Mouse (Mus musculus): ENCODE measurements at regions not wholly inside any gene's neighbourhood (a gene's known extent, or its start where the extent isn't known, plus 50 kb on each side); places are given as distances from the start of the nearest gene placed in this dataset.
"Not testable (repeated sequence)": the region's sequence is repeated elsewhere in the genome, so short reads cannot be mapped to it uniquely, and the experiment has no call there.

- TF ChIP-seq CTCF (IDR thresholded peaks at IDR 0.05) = no peak
These were observed 112.9 kb downstream of the Kcns3 start for GRCm38 (mm10) chr12:11037951-11038350.

GRCm38 (mm10) chr12:11020571-11021545, 130.0 kb downstream of the Kcns3 start:
- H3K27ac ChIP-seq (ENCODE audit: low read depth, low read length) = no peak overlapping the region
- no peak for DNase-seq (ENCODE audit: low spot score)
- no peak for ATAC-seq (ENCODE audit: low FRiP score)
- H3K4me1 ChIP-seq (ENCODE audit: insufficient read depth, low read length) = no peaks in the 10 kb centered on the region
- H3K4me3 ChIP-seq (ENCODE audit: low read depth, low read length) = no peak overlapping the region
- H3K36me3 ChIP-seq (ENCODE audit: insufficient read depth, low read length) = no peaks in the 10 kb centered on the region
- WGBS = 94% methylated on average over 11 of the region's 11 CpGs
- H3K4me2 ChIP-seq (ENCODE audit: low read depth, low read length, poor library complexity, severe bottlenecking) = no peak overlapping the region
- H3K27me3 ChIP-seq (ENCODE audit: insufficient read depth, low read length) = no peaks in the 10 kb centered on the region
- no peak overlapping the region for H3K9ac ChIP-seq (replicated peaks; ENCODE audit: low read length, poor library complexity, severe bottlenecking)
- no peak for TF ChIP-seq CTCF (IDR thresholded peaks at IDR 0.05)
- H3K9me3 ChIP-seq (ENCODE audit: low read length) = no peaks in the 10 kb centered on the region

More at GRCm38 (mm10) chr12:11037951-11038350, 112.9 kb downstream of the Kcns3 start:
- H3K4me1 ChIP-seq (ENCODE audit: insufficient read depth, low read length) = no peaks in the 10 kb centered on the region
- H3K4me2 ChIP-seq (ENCODE audit: low read depth, low read length, poor library complexity, severe bottlenecking) = no peak overlapping the region
- no peaks in the 10 kb centered on the region for H3K27me3 ChIP-seq (ENCODE audit: insufficient read depth, low read length)
- H3K9ac ChIP-seq (replicated peaks; ENCODE audit: low read length, poor library complexity, severe bottlenecking) = no peak overlapping the region
- no peak overlapping the region for H3K27ac ChIP-seq (ENCODE audit: low read depth, low read length)
- whole genome bisulfite sequencing = 95% methylated on average over 4 of the region's 4 CpGs
- no peaks in the 10 kb centered on the region for H3K9me3 ChIP-seq (ENCODE audit: low read length)
- DNase-seq (ENCODE audit: low spot score) (no peak), ATAC-seq (ENCODE audit: low FRiP score) (no peak)
- H3K4me3 ChIP-seq (ENCODE audit: low read depth, low read length) = no peak overlapping the region
- no peaks in the 10 kb centered on the region for H3K36me3 ChIP-seq (ENCODE audit: insufficient read depth, low read length)

- 88% methylated on average over 1 of the region's 1 CpGs for WGBS
- ATAC-seq (ENCODE audit: low FRiP score) = no peak
- DNase-seq (ENCODE audit: low spot score) = no peak
These were observed 139.7 kb downstream of the Kcns3 start for GRCm38 (mm10) chr12:11011159-11011558.

GRCm38 (mm10) chr12:10984295-10984694, 166.6 kb downstream of the Kcns3 start:
- Histone ChIP-seq H3K9me3 (ENCODE audit: low read length) (no peaks in the 10 kb centered on the region), H3K27ac (ENCODE audit: low read depth, low read length) (no peak overlapping the region), H3K4me3 (ENCODE audit: low read depth, low read length) (no peak overlapping the region), H3K36me3 (ENCODE audit: insufficient read depth, low read length) (no peaks in the 10 kb centered on the region), H3K9ac (replicated peaks; ENCODE audit: low read length, poor library complexity, severe bottlenecking) (no peak overlapping the region), H3K27me3 (ENCODE audit: insufficient read depth, low read length) (no peaks in the 10 kb centered on the region), H3K4me2 (ENCODE audit: low read depth, low read length, poor library complexity, severe bottlenecking) (no peak overlapping the region), H3K4me1 (ENCODE audit: insufficient read depth, low read length) (no peaks in the 10 kb centered on the region)
- WGBS = 84% methylated on average over 3 of the region's 3 CpGs
- DNase-seq (ENCODE audit: low spot score) = no peak
- no peak for TF ChIP-seq CTCF (IDR thresholded peaks at IDR 0.05)
- ATAC-seq (ENCODE audit: low FRiP score) = no peak

More at GRCm38 (mm10) chr12:11011159-11011558, 139.7 kb downstream of the Kcns3 start:
- H3K4me1 ChIP-seq (ENCODE audit: insufficient read depth, low read length) = no peaks in the 10 kb centered on the region
- TF ChIP-seq CTCF (IDR thresholded peaks at IDR 0.05) = no peak
- no peak overlapping the region for H3K27ac ChIP-seq (ENCODE audit: low read depth, low read length)
- H3K4me2 ChIP-seq (ENCODE audit: low read depth, low read length, poor library complexity, severe bottlenecking) = no peak overlapping the region
- no peaks in the 10 kb centered on the region for H3K27me3 ChIP-seq (ENCODE audit: insufficient read depth, low read length)
- no peaks in the 10 kb centered on the region for H3K9me3 ChIP-seq (ENCODE audit: low read length)
- H3K36me3 ChIP-seq (ENCODE audit: insufficient read depth, low read length) = no peaks in the 10 kb centered on the region
- H3K9ac ChIP-seq (replicated peaks; ENCODE audit: low read length, poor library complexity, severe bottlenecking) = no peak overlapping the region
- no peak overlapping the region for H3K4me3 ChIP-seq (ENCODE audit: low read depth, low read length)

- DNase-seq (ENCODE audit: low spot score) (peak; percentile 12), ATAC-seq (ENCODE audit: low FRiP score) (no peak)
- Histone ChIP-seq H3K4me3 (ENCODE audit: low read depth, low read length) (no peak overlapping the region), H3K9ac (replicated peaks; ENCODE audit: low read length, poor library complexity, severe bottlenecking) (no peak overlapping the region), H3K27me3 (ENCODE audit: insufficient read depth, low read length) (no peaks in the 10 kb centered on the region), H3K27ac (ENCODE audit: low read depth, low read length) (no peak overlapping the region), H3K4me2 (ENCODE audit: low read depth, low read length, poor library complexity, severe bottlenecking) (no peak overlapping the region), H3K36me3 (ENCODE audit: insufficient read depth, low read length) (no peaks in the 10 kb centered on the region), H3K4me1 (ENCODE audit: insufficient read depth, low read length) (no peaks in the 10 kb centered on the region), H3K9me3 (ENCODE audit: low read length) (no peaks in the 10 kb centered on the region)
- no peak for TF ChIP-seq CTCF (IDR thresholded peaks at IDR 0.05)
- 60% methylated on average over 5 of the region's 5 CpGs for WGBS
These were observed 201.7 kb downstream of the Kcns3 start for GRCm38 (mm10) chr12:10949184-10949583.

GRCm38 (mm10) chr12:10941064-10941463, 209.8 kb downstream of the Kcns3 start:
- TF ChIP-seq CTCF (IDR thresholded peaks at IDR 0.05) = no peak
- H3K4me3 ChIP-seq (ENCODE audit: low read depth, low read length) = no peak overlapping the region
- no peak overlapping the region for H3K9ac ChIP-seq (replicated peaks; ENCODE audit: low read length, poor library complexity, severe bottlenecking)
- H3K4me1 ChIP-seq (ENCODE audit: insufficient read depth, low read length) = no peaks in the 10 kb centered on the region
- H3K36me3 ChIP-seq (ENCODE audit: insufficient read depth, low read length) = no peaks in the 10 kb centered on the region
- 67% methylated on average over 3 of the region's 3 CpGs for WGBS
- H3K4me2 ChIP-seq (ENCODE audit: low read depth, low read length, poor library complexity, severe bottlenecking) = no peak overlapping the region
- DNase-seq (ENCODE audit: low spot score) (no peak), ATAC-seq (ENCODE audit: low FRiP score) (no peak)
- no peaks in the 10 kb centered on the region for H3K9me3 ChIP-seq (ENCODE audit: low read length)
- no peak overlapping the region for H3K27ac ChIP-seq (ENCODE audit: low read depth, low read length)
- H3K27me3 ChIP-seq (ENCODE audit: insufficient read depth, low read length) = no peaks in the 10 kb centered on the region

GRCm38 (mm10) chr12:10900054-10900453, 250.8 kb downstream of the Kcns3 start:
- not testable (repeated sequence) for H3K27me3 ChIP-seq (ENCODE audit: insufficient read depth, low read length); H3K27ac ChIP-seq (ENCODE audit: low read depth, low read length); H3K4me3 ChIP-seq (ENCODE audit: low read depth, low read length); H3K36me3 ChIP-seq (ENCODE audit: insufficient read depth, low read length); H3K9me3 ChIP-seq (ENCODE audit: low read length); H3K4me2 ChIP-seq (ENCODE audit: low read depth, low read length, poor library complexity, severe bottlenecking); H3K4me1 ChIP-seq (ENCODE audit: insufficient read depth, low read length); H3K9ac ChIP-seq (replicated peaks; ENCODE audit: low read length, poor library complexity, severe bottlenecking); DNase-seq (ENCODE audit: low spot score); ATAC-seq (ENCODE audit: low FRiP score)
- 99% methylated on average over 8 of the region's 14 CpGs for WGBS
